Mouse (Mus musculus): Measurements from ENCODE around the gene Tecta. TPM values are rescaled to one million over a fixed set of nuclear protein-coding genes. Genes with fewer than 3 reads are reported as not detected.

Gene Tecta
- total and polyA plus RNA-seq, 3 experiments: 0.11 TPM; not detected in 2

DNA sequence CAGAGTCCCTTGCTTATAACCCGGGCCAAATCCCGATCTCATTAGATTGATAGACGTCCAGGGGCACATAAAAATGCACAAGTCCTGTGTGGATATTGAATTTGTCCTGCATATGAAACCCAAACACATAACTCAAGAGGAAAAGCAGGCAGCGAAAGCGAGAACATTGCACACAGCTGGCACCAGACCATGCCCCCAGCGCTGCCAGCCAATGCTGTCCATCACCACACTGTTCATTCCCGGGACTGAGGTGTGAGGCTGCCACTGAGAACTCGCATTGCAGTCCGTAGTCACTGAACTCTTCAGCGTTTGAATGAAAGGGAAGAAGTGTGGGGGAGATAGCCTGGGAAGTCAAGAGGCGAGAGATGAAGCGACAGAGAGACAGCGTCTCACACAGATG lies 14.1 kb downstream of the Tecta start:
- no peak overlapping the region for H3K4me3 ChIP-seq (ENCODE audit: low read depth, low read length)
- no peaks in the 10 kb centered on the region for H3K36me3 ChIP-seq (replicated peaks)
- peaks cover 5% of the 10 kb centered on the region; the same call in 1 of the 2 replicates for H3K27me3 ChIP-seq (ENCODE audit: insufficient read depth, low read length)
- no peak for DNase-seq (ENCODE audit: low spot score)
- no peak for ATAC-seq (ENCODE audit: extremely low read depth, insufficient number of reproducible peaks, low FRiP score, poor library complexity, severe bottlenecking)
- no peak for TF ChIP-seq POLR2AphosphoS5 (IDR thresholded peaks at IDR 0.05; ENCODE audit: insufficient replicate concordance, low read depth, low read length)
- TF ChIP-seq TAL1 (conservative IDR thresholded peaks at IDR 0.05; ENCODE audit: low read depth, low read length): no peak
- no peak for TF ChIP-seq GATA1 (IDR thresholded peaks at IDR 0.05; ENCODE audit: borderline replicate concordance, low read length)
- no peak for TF ChIP-seq CTCF (IDR thresholded peaks at IDR 0.05; ENCODE audit: low read depth, low read length)
- TF ChIP-seq GATA2 (IDR thresholded peaks at IDR 0.05; ENCODE audit: borderline replicate concordance, low read depth, low read length): no peak
- H3K4me1 ChIP-seq (ENCODE audit: insufficient read depth, low read depth, low read length): peaks cover 2% of the 10 kb centered on the region; the same call in 1 of the 2 replicates
- no peaks in the 10 kb centered on the region for H3K9me3 ChIP-seq (replicated peaks)

DNA sequence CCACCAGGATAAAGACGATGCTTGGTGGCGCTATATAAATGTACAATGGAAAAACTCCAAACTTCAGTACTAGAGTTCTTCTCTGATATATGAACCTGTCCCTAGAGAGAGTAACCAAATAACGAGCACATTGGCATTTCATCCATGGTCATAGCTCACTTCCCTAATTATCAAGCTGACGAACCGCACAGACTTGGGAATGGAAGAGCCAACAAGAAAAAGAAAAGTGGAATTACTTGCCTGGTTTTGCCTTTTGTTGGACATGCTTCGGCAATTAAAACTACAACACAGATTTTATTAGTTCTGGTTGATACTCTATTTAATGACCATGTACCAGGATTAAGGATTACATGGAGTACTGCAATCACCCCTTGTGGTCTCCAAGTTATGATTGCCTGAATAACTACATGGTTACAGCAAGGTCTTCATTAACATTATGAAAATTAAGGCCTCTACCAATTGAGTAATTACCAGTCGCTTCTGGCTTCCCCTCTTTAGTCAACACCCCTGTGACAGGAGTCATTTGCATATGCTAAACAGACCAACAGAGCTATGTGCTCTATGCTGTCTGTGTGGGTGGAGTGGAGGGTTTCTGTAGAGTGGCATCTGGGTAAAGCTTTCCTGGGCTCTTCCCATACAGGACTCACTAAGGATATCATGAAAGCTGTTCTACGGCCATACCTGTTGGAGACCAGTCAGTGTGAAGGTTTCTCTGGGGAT lies 16.9 kb downstream of the Tecta start:
- peaks cover 5% of the 10 kb centered on the region; the same call in 1 of the 2 replicates for H3K27me3 ChIP-seq (ENCODE audit: insufficient read depth, low read length)
- no peaks in the 10 kb centered on the region for H3K36me3 ChIP-seq (replicated peaks)
- TF ChIP-seq GATA1 (IDR thresholded peaks at IDR 0.05; ENCODE audit: borderline replicate concordance, low read length): no peak
- TF ChIP-seq CTCF (IDR thresholded peaks at IDR 0.05; ENCODE audit: low read depth, low read length): no peak
- TF ChIP-seq POLR2AphosphoS5 (IDR thresholded peaks at IDR 0.05; ENCODE audit: insufficient replicate concordance, low read depth, low read length): no peak
- TF ChIP-seq TAL1 (conservative IDR thresholded peaks at IDR 0.05; ENCODE audit: low read depth, low read length): no peak
- TF ChIP-seq GATA2 (IDR thresholded peaks at IDR 0.05; ENCODE audit: borderline replicate concordance, low read depth, low read length): no peak
- ATAC-seq (ENCODE audit: extremely low read depth, insufficient number of reproducible peaks, low FRiP score, poor library complexity, severe bottlenecking) (no peak), DNase-seq (ENCODE audit: low spot score) (no peak)
- H3K4me1 ChIP-seq (ENCODE audit: insufficient read depth, low read depth, low read length): no peaks in the 10 kb centered on the region
- H3K9me3 ChIP-seq (replicated peaks): no peaks in the 10 kb centered on the region
- no peak overlapping the region for H3K4me3 ChIP-seq (ENCODE audit: low read depth, low read length)

DNA sequence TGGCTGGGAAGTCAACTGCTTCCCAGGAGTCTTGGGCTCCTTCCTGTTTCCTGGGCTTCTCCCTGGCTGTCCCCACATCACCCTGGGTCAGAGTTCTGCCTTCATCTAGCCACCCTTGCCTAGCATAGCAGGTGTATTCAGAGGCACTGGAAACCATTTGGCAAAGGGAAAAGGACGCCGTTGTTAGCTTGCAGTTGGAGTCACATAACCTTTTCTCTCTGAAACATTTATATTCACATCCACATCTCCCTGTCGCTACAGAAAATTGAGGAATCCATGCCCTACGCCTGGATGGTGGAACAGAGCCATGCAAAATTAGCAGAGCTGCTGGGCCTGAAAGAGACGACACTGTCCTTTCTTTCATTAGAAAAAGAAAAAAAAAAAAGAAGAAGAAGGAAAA lies 17.7 kb downstream of the Tecta start:
- ATAC-seq (ENCODE audit: extremely low read depth, insufficient number of reproducible peaks, low FRiP score, poor library complexity, severe bottlenecking) (no peak), DNase-seq (ENCODE audit: low spot score) (no peak)
- TF ChIP-seq CTCF (IDR thresholded peaks at IDR 0.05; ENCODE audit: low read depth, low read length) (no peak), GATA2 (IDR thresholded peaks at IDR 0.05; ENCODE audit: borderline replicate concordance, low read depth, low read length) (no peak), TAL1 (conservative IDR thresholded peaks at IDR 0.05; ENCODE audit: low read depth, low read length) (no peak), GATA1 (IDR thresholded peaks at IDR 0.05; ENCODE audit: borderline replicate concordance, low read length) (no peak), POLR2AphosphoS5 (IDR thresholded peaks at IDR 0.05; ENCODE audit: insufficient replicate concordance, low read depth, low read length) (no peak)
- Histone ChIP-seq H3K4me3 (ENCODE audit: low read depth, low read length) (no peak overlapping the region), H3K36me3 (replicated peaks) (no peaks in the 10 kb centered on the region), H3K27me3 (ENCODE audit: insufficient read depth, low read length) (peaks cover 5% of the 10 kb centered on the region; the same call in 1 of the 2 replicates), H3K9me3 (replicated peaks) (no peaks in the 10 kb centered on the region), H3K4me1 (ENCODE audit: insufficient read depth, low read depth, low read length) (no peaks in the 10 kb centered on the region)

DNA sequence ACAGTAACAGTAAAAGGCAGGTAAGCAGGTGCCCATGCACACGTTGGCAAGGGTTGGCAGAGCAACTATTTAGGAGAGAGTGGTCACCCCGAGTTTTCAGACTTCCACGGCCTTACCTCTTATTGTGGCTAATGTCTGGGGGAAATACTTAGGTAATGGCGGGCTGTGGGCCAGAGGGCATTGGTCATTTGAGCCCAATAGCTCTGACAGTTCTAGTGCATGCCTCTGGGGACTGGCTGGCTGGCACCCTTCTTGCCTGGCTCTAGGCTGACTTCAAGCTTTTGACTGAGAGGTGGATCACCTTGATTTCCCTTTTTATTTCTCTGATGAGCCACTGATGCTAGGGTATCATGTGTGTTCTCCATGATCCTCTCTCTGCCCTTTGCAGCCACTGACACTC lies 21.7 kb downstream of the Tecta start:
- no peak for DNase-seq (ENCODE audit: low spot score)
- H3K4me3 ChIP-seq (ENCODE audit: low read depth, low read length): no peak overlapping the region
- no peaks in the 10 kb centered on the region for H3K27me3 ChIP-seq (ENCODE audit: insufficient read depth, low read length)
- no peak for ATAC-seq (ENCODE audit: extremely low read depth, insufficient number of reproducible peaks, low FRiP score, poor library complexity, severe bottlenecking)
- no peak for TF ChIP-seq TAL1 (conservative IDR thresholded peaks at IDR 0.05; ENCODE audit: low read depth, low read length)
- no peak for TF ChIP-seq GATA2 (IDR thresholded peaks at IDR 0.05; ENCODE audit: borderline replicate concordance, low read depth, low read length)
- TF ChIP-seq POLR2AphosphoS5 (IDR thresholded peaks at IDR 0.05; ENCODE audit: insufficient replicate concordance, low read depth, low read length): no peak
- H3K4me1 ChIP-seq (ENCODE audit: insufficient read depth, low read depth, low read length): peaks cover 8% of the 10 kb centered on the region
- no peaks in the 10 kb centered on the region for H3K9me3 ChIP-seq (replicated peaks)
- no peaks in the 10 kb centered on the region for H3K36me3 ChIP-seq (replicated peaks)

DNA sequence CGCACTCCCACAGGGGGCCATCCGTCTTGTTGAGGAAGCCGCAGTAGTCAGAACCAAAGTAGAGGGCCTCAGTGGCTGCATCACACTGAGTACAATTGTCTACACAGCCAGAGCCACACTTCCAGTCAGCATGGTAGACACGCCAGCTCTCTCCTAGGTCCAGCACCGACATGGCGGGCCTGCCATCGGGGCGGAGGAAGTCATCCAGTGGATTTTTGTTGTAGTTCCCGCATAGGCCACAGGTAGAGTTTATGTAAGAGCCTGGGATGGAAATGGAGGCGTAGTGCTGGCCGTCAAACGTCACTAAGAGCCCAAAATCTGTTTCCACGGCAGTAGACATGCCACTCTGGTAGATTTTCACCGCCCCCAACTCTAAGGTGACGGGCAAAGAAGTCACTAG lies 22.1 kb downstream of the Tecta start:
- Histone ChIP-seq H3K27me3 (ENCODE audit: insufficient read depth, low read length) (no peaks in the 10 kb centered on the region), H3K9me3 (replicated peaks) (no peaks in the 10 kb centered on the region), H3K4me3 (ENCODE audit: low read depth, low read length) (no peak overlapping the region), H3K4me1 (ENCODE audit: insufficient read depth, low read depth, low read length) (peaks cover 12% of the 10 kb centered on the region), H3K36me3 (replicated peaks) (no peaks in the 10 kb centered on the region)
- DNase-seq (ENCODE audit: low spot score) (no peak), ATAC-seq (ENCODE audit: extremely low read depth, insufficient number of reproducible peaks, low FRiP score, poor library complexity, severe bottlenecking) (no peak)
- TF ChIP-seq POLR2AphosphoS5 (IDR thresholded peaks at IDR 0.05; ENCODE audit: insufficient replicate concordance, low read depth, low read length): no peak

DNA sequence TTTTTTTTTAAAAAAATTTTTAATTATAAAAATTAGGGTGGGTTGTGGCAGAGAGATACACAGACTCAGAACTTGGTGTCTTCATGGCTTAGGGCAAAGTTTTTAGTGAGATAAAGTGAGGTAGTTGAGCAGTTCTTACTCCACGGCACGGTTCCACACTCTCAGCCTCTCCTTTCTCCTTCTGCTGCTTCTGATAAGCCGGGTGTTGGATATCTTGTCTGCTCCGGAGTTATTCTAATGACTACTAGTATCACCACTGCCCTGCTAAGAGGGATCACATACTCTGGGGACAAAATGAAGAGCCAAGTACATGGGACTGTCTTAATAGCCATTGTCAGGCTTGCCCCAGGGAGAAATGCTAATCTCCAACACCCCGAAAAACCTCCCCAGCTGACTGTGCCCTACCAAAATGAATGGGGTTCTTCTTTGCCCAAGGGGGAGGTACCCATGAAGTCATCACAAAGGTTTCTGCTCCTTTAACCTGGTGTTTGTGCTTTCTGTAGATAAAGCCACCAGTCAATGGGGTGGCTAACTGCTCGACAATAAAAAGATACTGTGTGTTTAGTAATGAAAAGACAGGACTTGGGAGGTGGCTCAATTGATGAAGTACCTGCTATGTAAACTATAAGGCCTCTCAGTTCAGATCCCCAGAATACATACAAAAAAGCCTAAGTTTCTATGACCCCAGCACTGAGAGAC lies 27.9 kb downstream of the Tecta start:
- H3K4me3 ChIP-seq (ENCODE audit: low read depth, low read length): no peak overlapping the region
- peaks cover 38% of the 10 kb centered on the region for H3K4me1 ChIP-seq (ENCODE audit: insufficient read depth, low read depth, low read length)
- no peaks in the 10 kb centered on the region for H3K9me3 ChIP-seq (replicated peaks)
- no peaks in the 10 kb centered on the region for H3K27me3 ChIP-seq (ENCODE audit: insufficient read depth, low read length)
- peak; percentile 59 for ATAC-seq (ENCODE audit: extremely low read depth, insufficient number of reproducible peaks, low FRiP score, poor library complexity, severe bottlenecking)
- TF ChIP-seq CTCF (IDR thresholded peaks at IDR 0.05; ENCODE audit: low read depth, low read length) (no peak), TAL1 (conservative IDR thresholded peaks at IDR 0.05; ENCODE audit: low read depth, low read length) (peak; percentile 65)
- DNase-seq (ENCODE audit: low spot score): peak; percentile 33
- H3K36me3 ChIP-seq (replicated peaks): no peaks in the 10 kb centered on the region

Data from G1E (cell line).